Mouse (Mus musculus) embryonic facial prominence, embryonic 12.5 days (tissue): Measurements from ENCODE around the gene Cdkal1. TPM values are rescaled to one million over a fixed set of nuclear protein-coding genes. Genes with fewer than 3 reads are reported as not detected.

Source experiments
- ATAC-seq: fragments of 200-750 bp; cut with Nextera tagmentation; 2 replicates; pipeline ENCODE4 v1.8.0; 2017; ENCODE audit not compliant: insufficient number of reproducible peaks, insufficient read depth, low FRiP score, low TSS enrichment
- H3K27ac ChIP-seq: fragments of 300-500 bp; sonication (generic); 2 replicates; pipeline ENCODE4 v1.5.1; 2016; ENCODE audit warnings: mild to moderate bottlenecking
- H3K27me3 ChIP-seq: fragments of 300-500 bp; sonication (generic); 2 replicates; pipeline ENCODE4 v1.6.1; 2016; ENCODE audit warnings: mild to moderate bottlenecking, moderate library complexity
- H3K36me3 ChIP-seq: fragments of 300-500 bp; sonication (generic); 2 replicates; pipeline ENCODE4 v1.6.1; 2016; ENCODE audit warnings: mild to moderate bottlenecking
- H3K4me1 ChIP-seq: fragments of 300-500 bp; sonication (generic); 2 replicates; pipeline ENCODE4 v1.6.1; 2016
- H3K4me2 ChIP-seq: fragments of 300-500 bp; sonication (generic); replicated peaks from 2 replicates; pipeline ENCODE4 v1.6.1; 2016; ENCODE audit warnings: mild to moderate bottlenecking, moderate library complexity
- H3K4me3 ChIP-seq: fragments of 300-500 bp; sonication (generic); 2 replicates; pipeline ENCODE4 v1.5.1; 2016; ENCODE audit warnings: mild to moderate bottlenecking
- H3K9ac ChIP-seq: fragments of 300-500 bp; sonication (generic); 2 replicates; pipeline ENCODE4 v1.6.1; 2016; ENCODE audit warnings: mild to moderate bottlenecking, moderate library complexity
- H3K9me3 ChIP-seq: fragments of 300-500 bp; sonication (generic); 2 replicates; pipeline ENCODE4 v1.6.1; 2016; ENCODE audit warnings: mild to moderate bottlenecking, moderate library complexity
- WGBS: fragments of 180-500 bp; shearing (Covaris S2); methylation state at CpG from one replicate; pipeline ENCODE4 v1.1.7; 2016; 5-methylcytosine and 5-hydroxymethylcytosine counted together
- polyA plus RNA-seq: library from polyadenylated mRNA; unstranded; fragments of >200 nt; fragmentation: Nextera tagmentation; extraction: Ambion mirVana; gene quantifications from 2 replicates; pipeline ENCODE4 v1.2.1, GENCODE M21; 2016

Cdkal1 gene
- polyA plus RNA-seq, 1 experiment from 2014 or later, result 42.7 TPM

DNA sequence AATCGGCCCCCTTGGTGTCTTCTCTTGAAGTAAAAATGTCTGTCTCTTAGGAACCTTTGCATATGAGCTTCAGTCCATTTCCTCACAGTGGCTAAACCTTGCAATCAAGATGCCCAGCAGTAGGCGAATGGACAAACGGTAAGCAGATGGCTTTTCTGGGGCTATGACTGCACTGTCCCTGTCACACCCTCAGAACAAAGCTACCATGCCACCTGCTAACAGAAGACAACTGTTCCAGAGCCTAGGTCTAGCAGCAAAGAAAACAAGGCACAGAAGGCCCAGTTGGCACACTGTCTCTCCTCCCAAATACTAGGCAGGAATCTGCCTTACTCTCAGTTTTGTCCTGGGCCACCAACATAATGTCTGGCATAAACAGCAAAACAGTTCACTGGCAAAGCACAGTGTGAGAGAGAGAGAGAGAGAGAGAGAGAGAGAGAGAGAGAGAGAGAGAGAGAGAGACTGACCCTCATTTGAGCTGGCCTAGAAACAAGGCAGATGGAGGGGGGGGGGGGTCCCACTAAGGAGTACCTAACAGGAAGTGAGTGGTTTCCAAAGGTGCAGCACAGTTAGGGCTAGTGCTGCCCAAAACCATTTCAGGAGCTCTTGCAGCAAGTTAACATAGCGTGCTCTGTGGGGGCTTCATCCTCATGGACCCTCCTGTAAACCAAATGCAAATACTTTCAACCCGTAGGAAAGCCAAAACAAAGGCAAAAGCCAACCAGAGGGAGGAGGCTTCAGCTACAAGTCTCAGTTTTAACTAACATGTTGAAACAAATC lies 95.6 kb downstream of the Cdkal1 start:
- Histone ChIP-seq H3K27me3 (no peaks in the 10 kb centered on the region), H3K36me3 (no peaks in the 10 kb centered on the region), H3K9me3 (no peaks in the 10 kb centered on the region), H3K27ac (peak overlapping the region; percentile 77; the same call in 1 of the 2 replicates), H3K4me1 (peaks cover 23% of the 10 kb centered on the region), H3K4me3 (no peak overlapping the region), H3K9ac (no peak overlapping the region), H3K4me2 (no peak overlapping the region)
- ATAC-seq, result no peak
- WGBS, result 57% methylated on average over 5 of the region's 5 CpGs

DNA sequence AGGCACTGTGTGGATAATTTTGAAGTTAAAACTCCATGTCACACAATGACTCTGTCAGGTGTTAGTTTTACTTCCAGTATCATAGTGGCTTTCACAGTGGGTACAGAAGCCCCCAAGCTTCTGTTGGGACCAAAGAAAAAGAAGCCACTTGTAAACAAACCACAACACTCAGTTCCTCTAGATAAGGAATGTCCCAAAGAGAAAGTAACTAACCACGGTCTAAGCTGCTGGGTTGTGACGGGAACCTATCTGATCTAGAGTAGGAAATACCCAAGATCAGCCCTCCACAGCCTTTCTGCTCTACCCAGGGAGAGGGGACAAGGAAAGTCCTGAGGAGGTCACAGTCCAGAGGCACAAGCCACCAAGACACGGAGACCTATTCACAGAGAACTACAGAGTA lies 99.4 kb downstream of the Cdkal1 start:
- no peak for ATAC-seq
- WGBS, result 82% methylated on average over 3 of the region's 3 CpGs
- H3K4me3 ChIP-seq, result no peak overlapping the region

DNA sequence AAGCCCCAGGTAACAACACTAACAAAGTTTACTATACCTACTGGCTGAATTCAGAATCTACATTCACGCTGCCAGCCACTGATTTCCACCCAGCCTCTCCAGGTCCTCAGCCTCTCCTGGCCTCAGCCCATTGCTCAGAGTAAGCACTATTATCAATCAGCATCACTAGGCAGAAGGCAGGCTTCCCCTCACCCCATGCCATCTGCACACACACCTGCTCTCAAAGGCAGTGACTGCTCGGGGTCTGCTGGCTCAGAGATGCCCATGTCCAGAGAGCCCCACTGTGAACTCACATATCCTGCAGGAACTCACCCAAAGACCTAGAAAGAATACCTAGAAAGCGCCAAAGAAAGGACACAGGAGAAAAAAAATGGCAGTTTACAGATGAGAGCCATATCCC lies 102.2 kb downstream of the Cdkal1 start:
- no peak for ATAC-seq
- 89% methylated on average over 3 of the region's 3 CpGs for WGBS
- Histone ChIP-seq H3K4me1 (0 out of 2 replicates have a peak, but pooled peaks cover 4% of the 10 kb centered on the region), H3K4me2 (no peak overlapping the region), H3K27ac (no peak overlapping the region), H3K27me3 (no peaks in the 10 kb centered on the region), H3K9me3 (no peaks in the 10 kb centered on the region), H3K4me3 (no peak overlapping the region), H3K9ac (no peak overlapping the region), H3K36me3 (no peaks in the 10 kb centered on the region)

More for the DNA sequence above, 99.4 kb downstream of the Cdkal1 start:
- Histone ChIP-seq H3K9ac (no peak overlapping the region), H3K27me3 (no peaks in the 10 kb centered on the region), H3K27ac (no peak overlapping the region), H3K4me2 (no peak overlapping the region), H3K36me3 (no peaks in the 10 kb centered on the region), H3K9me3 (no peaks in the 10 kb centered on the region), H3K4me1 (peaks cover 19% of the 10 kb centered on the region)

DNA sequence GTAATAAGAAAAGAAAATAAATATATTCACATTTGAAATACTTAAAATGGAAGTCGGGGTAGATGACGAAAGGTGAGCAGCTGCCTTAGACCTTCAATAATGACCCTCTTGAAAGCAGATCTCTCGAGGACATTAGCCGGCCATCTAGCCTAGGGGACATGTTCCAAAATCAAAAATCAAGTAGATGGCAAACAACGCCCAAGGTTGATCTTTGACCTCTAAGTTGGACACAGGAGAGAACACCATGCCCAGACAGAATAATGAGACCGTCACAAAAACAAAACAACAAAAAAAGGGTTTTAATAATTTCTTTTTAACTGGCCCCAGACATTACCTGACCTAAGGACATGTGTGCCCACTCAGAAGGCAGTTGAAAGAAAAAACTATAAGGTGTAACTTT lies 103.4 kb downstream of the Cdkal1 start:
- peaks cover 8% of the 10 kb centered on the region; the same call in 1 of the 2 replicates for H3K4me1 ChIP-seq
- H3K27me3 ChIP-seq, result no peaks in the 10 kb centered on the region
- no peak overlapping the region for H3K9ac ChIP-seq
- 52% methylated on average over 6 of the region's 6 CpGs for WGBS
- no peak for ATAC-seq
- H3K4me3 ChIP-seq, result no peak overlapping the region
- no peak overlapping the region for H3K4me2 ChIP-seq
- no peak overlapping the region for H3K27ac ChIP-seq
- H3K9me3 ChIP-seq, result no peaks in the 10 kb centered on the region
- H3K36me3 ChIP-seq, result no peaks in the 10 kb centered on the region

DNA sequence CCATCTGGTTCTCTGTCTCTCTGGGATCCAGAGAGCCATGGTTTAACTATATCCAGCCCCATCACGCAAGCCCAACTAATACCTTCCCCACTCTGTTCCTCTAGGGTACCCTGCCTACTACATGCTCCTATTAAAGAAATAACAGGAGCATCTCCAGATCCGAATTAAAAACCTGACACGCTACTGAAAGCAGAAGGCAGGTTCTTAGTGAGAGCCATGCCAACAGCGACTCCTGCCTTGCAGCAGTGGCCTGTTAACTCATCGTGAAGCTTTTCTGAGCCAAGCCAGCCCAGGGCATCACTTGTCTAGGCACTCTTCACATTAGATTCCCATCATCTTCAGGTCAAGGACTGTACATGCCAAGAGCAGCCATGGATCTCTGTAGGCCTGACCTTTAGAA lies 104.3 kb downstream of the Cdkal1 start:
- WGBS, result 89% methylated on average over 5 of the region's 5 CpGs
- H3K36me3 ChIP-seq, result no peaks in the 10 kb centered on the region
- no peaks in the 10 kb centered on the region for H3K27me3 ChIP-seq
- H3K27ac ChIP-seq, result no peak overlapping the region
- H3K4me3 ChIP-seq, result no peak overlapping the region
- no peak overlapping the region for H3K4me2 ChIP-seq
- H3K9me3 ChIP-seq, result no peaks in the 10 kb centered on the region
- ATAC-seq, result no peak
- no peak overlapping the region for H3K9ac ChIP-seq
- H3K4me1 ChIP-seq, result peaks cover 12% of the 10 kb centered on the region; the same call in 1 of the 2 replicates

DNA sequence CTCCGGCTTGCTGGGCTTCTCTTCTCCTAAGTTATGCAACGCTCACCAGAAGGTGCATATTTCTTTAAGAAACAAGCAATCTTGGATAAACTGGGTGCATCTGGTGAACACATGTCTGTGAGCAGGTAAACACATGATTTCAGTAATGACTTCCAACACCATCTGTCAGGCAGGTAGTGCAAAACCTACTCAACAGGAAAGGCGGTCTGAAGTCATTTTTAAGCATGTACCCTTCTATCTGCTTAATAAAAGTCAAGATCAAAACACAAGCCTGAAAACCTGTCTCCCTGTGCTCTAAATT lies 108.2 kb downstream of the Cdkal1 start:
- H3K4me3 ChIP-seq, result no peak overlapping the region
- 59% methylated on average over 3 of the region's 3 CpGs for WGBS
- H3K4me2 ChIP-seq, result no peak overlapping the region
- no peak overlapping the region for H3K27ac ChIP-seq
- H3K9ac ChIP-seq, result no peak overlapping the region
- no peaks in the 10 kb centered on the region for H3K27me3 ChIP-seq
- ATAC-seq, result no peak
- no peaks in the 10 kb centered on the region for H3K9me3 ChIP-seq
- peaks cover 25% of the 10 kb centered on the region for H3K4me1 ChIP-seq
- no peaks in the 10 kb centered on the region for H3K36me3 ChIP-seq

DNA sequence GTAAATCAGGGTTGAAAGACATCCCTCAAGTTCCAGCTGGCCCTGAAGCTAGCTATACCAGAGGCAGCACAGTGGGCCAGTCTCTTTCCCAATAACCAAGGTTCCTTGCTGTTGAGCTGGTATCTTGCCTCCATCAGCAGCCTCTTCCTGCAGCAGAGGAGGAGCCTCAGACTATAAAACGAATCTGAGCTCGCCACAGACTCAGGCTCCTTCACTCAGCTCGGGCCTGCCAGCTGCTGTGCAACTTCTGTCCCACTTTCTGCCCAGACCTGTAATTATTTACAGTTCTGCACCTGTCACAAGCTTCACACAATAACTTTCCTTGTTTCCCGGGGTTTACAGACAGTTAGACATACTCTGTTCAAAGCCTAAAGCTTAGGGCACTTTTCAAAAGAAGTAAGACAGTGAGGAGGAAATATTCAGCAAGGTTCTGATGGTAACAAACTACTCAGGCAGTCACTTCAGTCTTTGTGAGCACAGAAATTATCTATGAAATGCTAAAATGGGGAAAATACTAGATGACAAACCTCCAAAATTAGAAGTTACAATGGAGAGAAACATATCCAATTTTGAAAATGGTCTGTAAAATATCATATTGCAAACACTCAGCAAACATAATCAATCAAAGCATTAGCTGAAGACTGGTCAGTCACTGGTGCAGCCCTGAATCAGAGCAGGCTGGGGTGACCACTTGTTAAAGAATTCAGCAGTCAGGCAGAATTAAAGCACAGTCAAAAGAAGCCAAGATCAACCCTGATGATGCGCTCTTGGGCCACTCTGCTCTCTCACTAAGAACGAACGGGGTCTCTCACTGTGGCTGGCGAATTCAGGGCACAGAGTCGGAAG lies 108.8 kb downstream of the Cdkal1 start:
- WGBS, result 50% methylated on average over 9 of the region's 9 CpGs
- Histone ChIP-seq H3K9ac (no peak overlapping the region), H3K27me3 (no peaks in the 10 kb centered on the region), H3K4me1 (peaks cover 25% of the 10 kb centered on the region), H3K27ac (peak overlapping the region; percentile 65), H3K36me3 (no peaks in the 10 kb centered on the region), H3K4me3 (no peak overlapping the region), H3K4me2 (no peak overlapping the region), H3K9me3 (no peaks in the 10 kb centered on the region)
- peak; percentile 56; the same call in 1 of the 2 replicates for ATAC-seq

DNA sequence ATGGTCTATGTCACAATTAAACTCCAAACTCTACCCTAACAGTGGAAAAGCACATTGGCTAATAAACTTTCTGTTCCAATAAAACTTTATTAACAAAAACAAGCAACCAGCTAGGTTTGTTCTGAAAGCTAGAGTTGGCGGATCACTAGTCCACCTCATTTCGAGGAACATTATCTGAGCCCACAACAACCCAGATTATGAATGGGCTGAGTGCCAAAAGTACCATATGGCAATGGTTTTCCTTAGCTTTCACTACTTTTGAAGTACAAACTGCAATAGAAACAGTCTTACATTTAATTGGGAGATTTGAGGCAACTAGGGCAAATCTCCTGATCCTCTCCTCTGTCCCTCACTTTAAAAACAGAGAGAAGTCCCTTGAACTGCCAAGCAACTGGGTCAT lies 110.4 kb downstream of the Cdkal1 start:
- H3K36me3 ChIP-seq, result no peaks in the 10 kb centered on the region
- WGBS, result 33% methylated on average over 2 of the region's 2 CpGs
- H3K4me1 ChIP-seq, result peaks cover 25% of the 10 kb centered on the region
- ATAC-seq, result no peak
- H3K4me2 ChIP-seq, result no peak overlapping the region
- no peaks in the 10 kb centered on the region for H3K9me3 ChIP-seq
- H3K4me3 ChIP-seq, result no peak overlapping the region
- H3K27me3 ChIP-seq, result no peaks in the 10 kb centered on the region
- H3K9ac ChIP-seq, result no peak overlapping the region
- peak overlapping the region; percentile 73 for H3K27ac ChIP-seq

DNA sequence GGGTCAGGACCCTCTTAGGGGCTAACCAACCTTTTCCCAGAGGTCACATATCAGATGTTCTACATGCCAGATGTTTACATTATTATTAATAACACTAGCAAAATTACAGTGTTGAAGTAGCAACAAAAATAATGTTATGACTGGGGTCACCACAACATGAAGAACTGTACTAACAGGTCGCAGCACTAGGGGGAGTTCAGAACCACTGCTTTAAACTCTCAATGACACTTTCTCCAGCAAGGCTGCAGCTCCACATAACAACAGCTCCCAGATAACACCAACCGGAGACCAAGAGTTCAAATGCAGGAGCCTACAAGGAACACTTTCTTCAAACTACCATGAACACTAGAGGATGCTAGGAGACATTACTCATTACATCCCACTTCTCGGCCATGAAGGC lies 111.3 kb downstream of the Cdkal1 start:
- H3K9me3 ChIP-seq, result no peaks in the 10 kb centered on the region
- no peak for ATAC-seq
- no peak overlapping the region for H3K4me3 ChIP-seq
- no peak overlapping the region for H3K27ac ChIP-seq
- H3K4me2 ChIP-seq, result no peak overlapping the region
- H3K4me1 ChIP-seq, result peaks cover 25% of the 10 kb centered on the region
- H3K36me3 ChIP-seq, result no peaks in the 10 kb centered on the region
- H3K9ac ChIP-seq, result no peak overlapping the region
- H3K27me3 ChIP-seq, result no peaks in the 10 kb centered on the region
- WGBS, result 78% methylated on average over 3 of the region's 3 CpGs

DNA sequence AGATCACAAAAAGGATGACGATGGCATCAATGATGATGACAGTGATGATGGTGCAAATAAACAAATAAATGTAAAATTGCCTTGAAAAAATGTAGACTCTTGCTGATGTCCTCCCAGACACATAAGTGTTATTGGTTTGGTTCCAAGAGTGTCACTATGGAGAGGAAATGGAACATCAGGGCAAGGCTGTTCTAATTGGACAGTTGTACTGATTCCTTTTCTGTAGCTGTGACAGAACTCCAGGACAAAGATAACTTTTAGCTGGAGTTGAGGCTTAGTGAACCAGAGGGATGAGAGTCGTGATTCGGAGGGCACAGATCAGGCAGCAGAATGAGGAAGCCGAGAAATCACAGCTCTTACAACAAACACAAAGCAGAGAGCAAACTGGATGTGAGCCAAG lies 111.7 kb downstream of the Cdkal1 start:
- no peak overlapping the region for H3K27ac ChIP-seq

DNA sequence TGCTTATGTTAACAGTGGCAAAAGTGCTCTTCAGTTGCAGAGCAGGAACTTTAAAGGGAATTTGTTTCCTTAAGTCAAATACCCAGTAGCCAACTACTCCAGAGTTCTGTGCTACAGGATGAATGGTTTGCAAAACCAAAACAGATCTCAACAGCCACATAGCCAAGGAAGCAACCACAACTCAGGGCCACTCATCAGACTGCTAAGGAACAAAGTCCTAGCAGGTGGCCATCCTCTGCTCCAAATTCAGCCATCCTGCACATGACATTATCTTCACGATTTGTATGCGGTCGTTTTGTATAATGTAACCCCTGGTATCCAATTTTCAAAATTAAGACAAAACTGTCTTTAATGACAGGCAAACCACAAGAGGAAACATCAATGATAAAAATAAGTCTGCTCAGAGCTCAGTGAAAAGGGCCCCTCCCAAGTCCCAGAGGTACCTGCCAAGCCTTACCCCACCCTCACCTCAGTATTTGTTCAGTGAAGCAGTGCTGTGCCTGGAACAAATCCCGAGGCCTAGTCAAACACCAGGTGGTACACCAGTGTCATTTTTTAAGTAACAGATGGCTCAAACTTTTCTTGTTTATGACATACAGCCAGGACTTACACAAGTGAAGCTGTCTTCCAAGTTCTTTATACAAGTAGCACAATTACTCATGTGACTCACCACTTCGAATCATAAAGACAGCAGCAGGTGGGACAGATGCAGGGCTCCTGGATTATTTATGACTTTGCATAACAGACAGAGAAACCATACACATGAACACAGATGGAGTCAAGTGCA lies 117.6 kb downstream of the Cdkal1 start:
- Histone ChIP-seq H3K27me3 (no peaks in the 10 kb centered on the region), H3K9ac (no peak overlapping the region), H3K4me1 (no peaks in the 10 kb centered on the region), H3K4me3 (no peak overlapping the region), H3K27ac (no peak overlapping the region), H3K4me2 (no peak overlapping the region), H3K9me3 (no peaks in the 10 kb centered on the region), H3K36me3 (no peaks in the 10 kb centered on the region)
- no peak for ATAC-seq
- 78% methylated on average over 5 of the region's 5 CpGs for WGBS

More for the DNA sequence above, 111.7 kb downstream of the Cdkal1 start:
- Histone ChIP-seq H3K36me3 (no peaks in the 10 kb centered on the region), H3K27me3 (no peaks in the 10 kb centered on the region), H3K9ac (no peak overlapping the region), H3K4me3 (no peak overlapping the region), H3K4me2 (no peak overlapping the region), H3K4me1 (peaks cover 25% of the 10 kb centered on the region), H3K9me3 (no peaks in the 10 kb centered on the region)
- ATAC-seq, result no peak
- WGBS, result 68% methylated on average over 4 of the region's 4 CpGs
